Mouse (Mus musculus) ES-Bruce4 (cell line): ENCODE results near the gene Eva1b. TPM values are rescaled to one million over a fixed set of nuclear protein-coding genes. Genes with fewer than 3 reads are reported as not detected.
"Not testable (repeated sequence)": the region's sequence is repeated elsewhere in the genome, so short reads cannot be mapped to it uniquely, and the experiment has no call there.

ENCODE experiments used
- H3K27ac ChIP-seq: 2 replicates; pipeline ENCODE4 v1.5.1; 2012; ENCODE audit warnings: low read length, inconsistent platforms; ENCODE audit not compliant: insufficient read depth
- H3K27me3 ChIP-seq: 2 replicates; pipeline ENCODE4 v1.6.1; 2012; ENCODE audit warnings: mild to moderate bottlenecking, low read length, inconsistent platforms; ENCODE audit not compliant: control insufficient read depth, poor library complexity, insufficient read depth, severe bottlenecking
- H3K36me3 ChIP-seq: 2 replicates; pipeline ENCODE4 v1.6.1; 2012; ENCODE audit warnings: inconsistent platforms, mild to moderate bottlenecking, low read length, moderate library complexity; ENCODE audit not compliant: control insufficient read depth, poor library complexity, insufficient read depth, severe bottlenecking
- H3K4me1 ChIP-seq: one replicate; pipeline ENCODE4 v1.8.1; 2011; ENCODE audit warnings: low read length; ENCODE audit not compliant: control insufficient read depth, insufficient read depth
- H3K4me3 ChIP-seq: 2 replicates; pipeline ENCODE4 v1.5.1; 2011; ENCODE audit warnings: low read depth, mild to moderate bottlenecking, low read length
- H3K9ac ChIP-seq: 2 replicates; pipeline ENCODE4 v1.6.1; 2012; ENCODE audit warnings: low read depth, mild to moderate bottlenecking, inconsistent platforms; ENCODE audit not compliant: poor library complexity, severe bottlenecking
- H3K9me3 ChIP-seq: replicated peaks from 2 replicates; pipeline ENCODE4 v1.6.1; 2012; ENCODE audit warnings: mild to moderate bottlenecking, low read length, inconsistent platforms; ENCODE audit not compliant: control insufficient read depth, poor library complexity, insufficient read depth, severe bottlenecking
- CTCF ChIP-seq: IDR thresholded peaks from one replicate; pipeline ENCODE4 v1.8.1; 2011; ENCODE audit warnings: low read depth, low read length
- EP300 ChIP-seq: IDR thresholded peaks from 2 replicates; pipeline ENCODE4 v1.6.1; 2011; ENCODE audit warnings: low read depth, low read length; ENCODE audit not compliant: insufficient read depth
- POLR2A ChIP-seq: IDR thresholded peaks from one replicate; pipeline ENCODE4 v1.8.1; 2011; ENCODE audit warnings: low read length; ENCODE audit not compliant: insufficient read depth
- polyA plus RNA-seq: library from polyadenylated mRNA; stranded (reverse); fragments of >200 nt; gene quantifications from 2 replicates; pipeline ENCODE4 v1.2.4, GENCODE M21; 2011; ENCODE audit warnings: low read depth; ENCODE audit not compliant: missing spikeins, insufficient read depth, insufficient read length

Eva1b gene
- polyA plus RNA-seq, 1 experiment = 15.9 TPM

- peak overlapping the region; percentile 64 for H3K4me3 ChIP-seq
- peak overlapping the region; percentile 18; the same call in 1 of the 2 replicates for H3K27ac ChIP-seq
- no peaks in the 10 kb centered on the region for H3K27me3 ChIP-seq
- H3K36me3 ChIP-seq = peaks cover 8% of the 10 kb centered on the region
- no peaks in the 10 kb centered on the region for H3K9me3 ChIP-seq
- peaks cover 2% of the 10 kb centered on the region for H3K4me1 ChIP-seq
- peak overlapping the region; percentile 57 for H3K9ac ChIP-seq
- 0 out of 2 replicates have a peak, but pooled peaks have one; percentile 12 for TF ChIP-seq EP300
- TF ChIP-seq CTCF = no peak
Measured at GRCm38 (mm10) chr4:126162544-126163066, 15.1 kb downstream of the Eva1b start.

- Histone ChIP-seq H3K27me3 (no peaks in the 10 kb centered on the region), H3K4me1 (peaks cover 2% of the 10 kb centered on the region), H3K27ac (peak within 1 kb of the TSS; percentile 18), H3K9me3 (no peaks in the 10 kb centered on the region), H3K36me3 (peaks cover 13% of the 10 kb centered on the region), H3K4me3 (peak within 1 kb of the TSS; percentile 64), H3K9ac (peak within 1 kb of the TSS; percentile 57)
- TF ChIP-seq POLR2A = no peak
Measured at GRCm38 (mm10) chr4:126163067-126163659, 15.6 kb downstream of the Eva1b start, which contains the start of gene Sh3d21. Sh3d21 (minus strand) TSS chr4:126163491.

- peaks cover 2% of the 10 kb centered on the region for H3K4me1 ChIP-seq
- H3K9me3 ChIP-seq = no peaks in the 10 kb centered on the region
- H3K4me3 ChIP-seq = no peak overlapping the region
- H3K9ac ChIP-seq = peak overlapping the region; percentile 57
- no peaks in the 10 kb centered on the region for H3K27me3 ChIP-seq
- TF ChIP-seq CTCF = no peak
- TF ChIP-seq POLR2A = no peak
- TF ChIP-seq EP300 = no peak
- H3K27ac ChIP-seq = peak overlapping the region; percentile 18
- H3K36me3 ChIP-seq = peaks cover 18% of the 10 kb centered on the region
Measured at GRCm38 (mm10) chr4:126163685-126164084, 16.1 kb downstream of the Eva1b start.

- not testable (repeated sequence) for H3K27ac ChIP-seq, H3K27me3 ChIP-seq, H3K4me3 ChIP-seq, H3K9ac ChIP-seq, H3K9me3 ChIP-seq, H3K4me1 ChIP-seq
- peaks cover 32% of the 10 kb centered on the region for H3K36me3 ChIP-seq
Measured at GRCm38 (mm10) chr4:126165092-126165491, 17.5 kb downstream of the Eva1b start.

GRCm38 (mm10) chr4:126166084-126166483 lies 18.5 kb downstream of the Eva1b start:
- Histone ChIP-seq H3K36me3 (peaks cover 40% of the 10 kb centered on the region), H3K27me3 (no peaks in the 10 kb centered on the region), H3K4me1 (peaks cover 2% of the 10 kb centered on the region), H3K27ac (peak overlapping the region; percentile 67), H3K9me3 (no peaks in the 10 kb centered on the region), H3K9ac (no peak overlapping the region), H3K4me3 (no peak overlapping the region)
- TF ChIP-seq POLR2A (no peak), EP300 (no peak), CTCF (no peak)

GRCm38 (mm10) chr4:126168851-126169250 lies 21.3 kb downstream of the Eva1b start:
- no peaks in the 10 kb centered on the region for H3K27me3 ChIP-seq
- H3K4me1 ChIP-seq = no peaks in the 10 kb centered on the region
- H3K9me3 ChIP-seq = no peaks in the 10 kb centered on the region
- TF ChIP-seq EP300 (no peak), POLR2A (no peak), CTCF (no peak)
- H3K9ac ChIP-seq = no peak overlapping the region
- no peak overlapping the region for H3K4me3 ChIP-seq
- no peak overlapping the region for H3K27ac ChIP-seq
- peaks cover 65% of the 10 kb centered on the region for H3K36me3 ChIP-seq

GRCm38 (mm10) chr4:126170737-126171136 lies 23.2 kb downstream of the Eva1b start:
- peaks cover 84% of the 10 kb centered on the region for H3K36me3 ChIP-seq
- H3K4me3 ChIP-seq = not testable (repeated sequence)

More at GRCm38 (mm10) chr4:126170737-126171136, 23.2 kb downstream of the Eva1b start:
- H3K27me3 ChIP-seq, H3K9ac ChIP-seq, H3K4me1 ChIP-seq, H3K9me3 ChIP-seq: not testable (repeated sequence)
- peak overlapping the region; percentile 47; the same call in 1 of the 2 replicates for H3K27ac ChIP-seq
